Mouse (Mus musculus): ENCODE data around the gene Olfr1232.

GRCm38 (mm10) chr2:89364765-89365164 is 35.3 kb upstream of the Olfr1232 start, which contains the start of gene Olfr1234:
- TF ChIP-seq CTCF (IDR thresholded peaks at IDR 0.05; ENCODE audit: low read depth) (no peak), EP300 (IDR thresholded peaks at IDR 0.05; ENCODE audit: low read depth) (no peak)

All from heart, postnatal 0 days (tissue).